Mouse (Mus musculus): ENCODE measurements around the gene Stk32b.

Gene Stk32b

DNA sequence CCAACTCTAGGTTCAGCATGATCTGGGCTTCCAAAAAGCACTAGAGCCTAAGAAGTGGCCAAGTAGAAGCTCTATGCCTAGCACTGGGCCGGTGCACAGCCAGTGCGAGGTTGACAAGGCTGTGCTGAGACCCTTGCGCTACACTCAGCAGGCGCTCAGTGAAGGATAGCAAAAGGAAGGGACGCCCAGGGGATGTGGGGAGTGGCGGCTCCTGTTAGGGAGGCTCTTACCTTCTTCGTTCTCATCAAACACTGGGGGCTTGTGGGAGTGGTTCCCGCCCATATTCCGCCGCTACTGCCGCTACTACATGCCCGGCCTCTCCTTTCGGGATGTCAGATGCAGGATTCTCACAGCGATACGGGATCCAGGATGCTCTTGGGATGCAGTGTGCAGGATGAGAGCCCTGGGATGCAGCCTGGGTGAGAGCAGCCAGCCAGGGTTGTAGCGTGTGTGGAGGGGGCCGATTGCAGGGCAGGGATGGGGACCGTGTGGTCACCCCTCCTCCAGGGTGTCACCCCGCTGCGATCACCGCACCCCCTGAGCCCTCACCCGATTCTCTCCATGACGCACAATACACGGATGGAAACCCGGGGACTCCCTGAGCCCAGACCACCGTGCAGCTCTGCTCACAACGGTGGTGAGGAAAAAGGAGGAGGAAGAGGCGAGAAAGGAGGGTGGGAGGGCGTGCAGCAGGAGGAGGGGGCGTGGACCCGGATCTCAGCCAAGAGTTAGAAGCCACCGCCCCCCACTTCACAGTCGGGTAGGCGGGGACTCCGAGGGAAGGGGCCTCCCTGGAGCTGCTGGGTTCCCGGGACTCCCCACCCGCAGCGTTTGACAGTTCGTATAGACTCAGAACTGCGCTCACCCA is at the start of gene Stk32b:
Gene Stk32b, minus strand, starts transcription at position 667 of the 868 bp plus-strand sequence.
- DNase-seq = peak; percentile 67

- no peak for DNase-seq
Observed at GRCm38 (mm10) chr5:37765851-37766250, 48.9 kb upstream of the Stk32b start.

GRCm38 (mm10) chr5:37762046-37762445 is 45.1 kb upstream of the Stk32b start:
- DNase-seq = no peak

DNA sequence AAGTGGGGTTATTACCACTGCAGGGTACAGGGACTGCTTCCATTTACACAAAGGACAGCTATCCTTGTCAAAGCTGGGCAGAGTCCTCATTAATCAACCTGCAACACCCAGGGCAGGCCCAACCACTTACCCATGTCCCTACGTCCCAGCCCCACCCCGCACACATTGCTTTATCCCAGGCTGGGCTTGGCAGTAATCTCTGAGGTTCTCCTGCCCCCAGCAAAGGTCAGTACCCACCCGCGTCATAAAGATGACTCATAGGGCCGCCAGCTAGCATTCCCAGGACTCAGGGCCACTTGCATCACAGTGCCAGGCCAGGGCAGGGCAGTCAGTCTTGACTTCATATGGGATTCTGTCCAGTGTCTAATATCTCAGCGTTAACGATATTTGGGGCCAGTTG is 36.4 kb upstream of the Stk32b start:
- DNase-seq = no peak

DNA sequence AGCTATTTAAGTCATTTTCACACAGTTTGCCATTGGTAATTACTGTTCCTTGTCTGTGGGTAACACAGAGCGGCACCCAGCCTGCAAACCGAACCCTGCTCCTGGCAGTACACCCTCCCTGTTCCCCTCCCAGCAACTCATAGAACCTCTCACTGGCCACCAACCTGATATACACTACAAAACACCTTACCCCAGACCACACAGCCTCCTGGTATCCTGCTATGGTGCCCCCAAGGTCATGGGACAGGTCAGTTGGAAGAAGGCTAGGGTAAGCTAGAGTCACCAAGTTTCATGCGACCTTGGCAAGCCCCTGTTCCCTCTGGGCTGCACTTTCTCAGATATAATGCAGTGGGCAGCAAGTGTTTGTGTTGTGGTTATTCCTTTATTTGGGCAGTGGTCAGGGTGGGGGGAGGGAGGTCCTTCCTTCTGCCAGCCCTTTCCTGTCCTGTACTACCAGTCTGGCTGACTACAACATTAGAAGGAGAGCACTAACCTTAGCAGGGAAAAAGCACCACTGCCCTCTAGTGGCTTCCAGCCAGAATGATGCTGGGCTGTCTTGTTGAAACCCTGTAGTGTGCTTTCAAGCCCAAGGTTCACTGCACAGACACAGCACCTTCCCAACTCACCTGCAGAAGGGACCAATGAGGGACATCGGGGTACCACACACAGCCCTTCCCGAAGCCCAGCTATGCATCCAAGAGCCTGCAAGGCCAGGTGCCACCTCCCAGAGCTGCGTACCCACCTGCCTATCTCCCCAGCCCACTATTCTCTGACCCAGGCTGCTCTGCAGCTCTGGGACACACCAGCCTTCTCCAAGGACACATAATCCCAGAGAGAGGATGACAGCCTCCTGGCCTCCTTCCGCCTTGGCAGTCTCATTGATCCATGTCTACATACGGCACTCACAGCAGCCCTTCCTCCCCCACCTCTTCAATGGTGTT is 35.3 kb upstream of the Stk32b start:
- DNase-seq = peak; percentile 80

- no peak for DNase-seq
Observed at GRCm38 (mm10) chr5:37743889-37744707, 27.1 kb upstream of the Stk32b start.

- no peak for DNase-seq
Observed at GRCm38 (mm10) chr5:37736213-37736612, 19.2 kb upstream of the Stk32b start.

DNA sequence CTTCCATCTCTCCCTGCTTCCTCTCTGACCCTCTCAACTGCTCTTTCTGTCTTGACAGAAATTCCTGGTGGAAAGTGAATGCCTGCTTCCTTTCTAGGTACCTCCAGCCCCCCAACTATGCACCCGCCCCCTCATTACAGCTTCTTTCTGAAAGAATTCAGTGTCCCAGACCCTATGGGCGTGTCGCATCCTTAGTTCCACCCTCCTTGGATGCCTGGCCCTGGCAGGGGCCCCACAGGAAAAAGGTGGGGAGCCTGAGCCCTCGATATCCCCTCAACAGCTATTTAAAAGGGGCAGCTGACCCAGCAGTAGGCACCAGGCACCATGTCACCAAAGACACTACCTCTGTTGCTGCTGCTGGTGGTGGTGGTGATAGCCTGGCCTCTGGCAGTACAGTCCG is 18.3 kb upstream of the Stk32b start, which contains the start of gene Cytl1:
Gene Cytl1, plus strand, starts transcription at position 296 of the 400 bp plus-strand sequence.
- no peak for DNase-seq

GRCm38 (mm10) chr5:37730781-37731180 is 13.8 kb upstream of the Stk32b start:
- no peak for DNase-seq

DNA sequence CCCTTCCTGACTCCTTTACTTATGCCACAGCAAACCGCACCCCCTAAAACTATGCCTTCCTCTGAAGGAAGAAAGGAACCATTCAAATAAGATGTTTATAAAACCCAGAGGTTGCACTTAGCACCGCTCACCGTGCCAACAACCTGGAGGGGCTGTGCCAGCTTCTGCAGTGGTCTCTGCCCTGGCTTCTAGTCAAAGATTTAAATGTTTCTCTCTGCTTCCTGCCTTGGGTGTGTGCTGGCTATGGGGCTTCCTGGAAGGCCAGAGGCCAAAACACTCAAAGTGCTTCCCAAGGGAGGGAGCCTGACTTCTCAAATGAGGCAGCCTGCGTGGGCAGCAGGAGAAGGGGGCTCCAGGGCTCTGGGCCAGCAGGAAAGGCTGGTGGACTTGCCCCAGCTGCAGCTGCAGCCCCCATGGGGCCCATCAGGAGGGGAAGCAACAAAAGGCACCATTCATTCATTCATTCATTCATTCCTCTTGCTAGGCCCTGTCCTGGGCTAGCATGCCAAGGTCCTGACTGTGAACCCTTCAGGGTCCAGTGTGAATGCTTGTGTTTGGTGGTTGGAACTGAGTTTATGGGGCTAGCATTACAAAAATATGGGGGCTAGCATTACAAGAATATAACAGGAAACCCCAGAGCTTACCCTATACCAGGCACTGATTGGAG is 8.4 kb upstream of the Stk32b start:
- no peak for DNase-seq

DNA sequence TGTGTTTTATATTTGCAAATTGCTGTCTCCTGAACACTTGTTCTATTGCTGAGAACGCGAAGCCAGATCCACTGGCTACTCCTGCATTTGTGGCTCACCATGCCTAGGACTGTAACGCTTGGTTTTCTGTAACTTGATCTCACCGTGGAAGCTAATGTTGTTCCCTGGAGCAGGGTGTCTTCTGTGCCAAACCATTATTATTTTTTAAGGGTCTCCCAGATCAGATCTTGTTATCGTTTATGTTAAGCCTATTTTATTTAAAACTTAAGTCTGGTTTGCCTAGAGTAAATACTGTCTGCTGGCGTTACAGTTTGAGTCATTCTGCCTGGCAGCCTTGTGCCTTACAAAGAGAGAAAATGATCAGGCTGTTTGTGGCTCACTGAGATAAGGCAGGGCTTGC is 3.7 kb upstream of the Stk32b start:
- no peak for DNase-seq

DNA sequence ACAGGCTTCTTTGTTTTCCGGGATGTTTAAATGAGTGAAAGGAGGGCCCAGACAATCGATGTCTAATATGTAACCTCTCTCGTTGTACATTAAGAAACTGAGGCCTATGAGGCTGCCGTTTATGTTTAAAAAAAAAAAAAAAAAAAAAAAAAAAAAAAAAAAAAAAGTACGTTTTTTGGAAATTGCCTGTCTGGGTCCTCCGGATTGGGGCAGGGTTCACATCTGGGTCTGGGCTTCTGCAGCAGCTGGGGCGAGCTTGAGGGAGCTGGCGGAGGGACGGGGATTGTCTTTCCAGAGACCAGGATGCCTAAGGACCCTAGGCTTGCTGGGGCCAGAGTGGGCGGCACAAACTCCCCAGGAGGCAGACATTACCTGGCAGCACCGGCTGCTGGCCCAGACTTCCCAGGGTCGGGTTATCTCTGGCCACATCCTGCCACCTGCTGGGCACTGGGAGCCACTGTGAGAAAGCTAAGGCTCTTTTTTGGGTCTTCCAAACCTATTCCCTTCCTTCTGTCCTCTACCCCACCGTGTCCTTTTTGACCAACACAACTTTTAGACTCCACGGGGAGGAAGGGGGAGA is 503 bp upstream of the Stk32b start:
- peak; percentile 75 for DNase-seq

GRCm38 (mm10) chr5:37709257-37709904 is 7.6 kb downstream of the Stk32b start:
- DNase-seq = no peak

DNA sequence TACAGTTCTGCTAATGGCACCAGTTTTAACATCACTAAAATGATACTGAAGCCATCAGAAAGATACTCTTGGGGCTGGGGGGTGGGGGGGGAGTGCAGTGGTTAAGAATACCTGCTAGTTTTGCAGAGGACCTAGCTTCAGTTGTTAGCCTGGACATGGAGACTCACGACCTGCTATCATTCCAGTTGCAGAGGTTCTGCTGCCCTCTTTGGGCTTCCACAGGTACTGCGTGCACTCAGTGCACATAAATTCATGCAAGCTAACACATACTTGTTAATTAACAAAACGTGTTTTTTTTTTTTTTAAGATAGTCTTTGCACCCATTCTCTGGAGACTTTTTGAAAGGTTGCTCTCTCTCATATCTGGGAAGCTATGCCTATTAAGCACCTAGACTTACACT is 8.8 kb downstream of the Stk32b start:
- DNase-seq = no peak

DNA sequence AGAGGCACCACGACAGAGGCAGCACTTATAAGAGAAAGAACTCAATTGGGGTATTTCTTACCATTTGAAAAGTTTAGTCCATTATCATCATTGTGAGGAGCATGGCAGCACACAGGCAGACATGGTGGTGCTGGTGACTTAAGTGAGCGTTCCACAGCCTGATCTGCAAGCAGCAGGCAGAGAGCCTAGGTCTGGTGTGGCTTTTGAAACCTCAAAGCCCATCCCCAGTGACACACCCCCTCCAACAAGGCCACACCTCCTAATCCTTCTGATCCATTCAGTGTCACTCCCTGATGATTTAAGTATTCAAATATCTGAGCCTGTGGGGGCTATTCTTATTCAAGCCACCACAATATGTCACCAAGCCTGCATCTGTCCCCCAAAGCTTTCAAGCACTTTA is 12.0 kb downstream of the Stk32b start:
- DNase-seq = no peak

- peak; percentile 17 for DNase-seq
Observed at GRCm38 (mm10) chr5:37699757-37700156, 17.2 kb downstream of the Stk32b start.

GRCm38 (mm10) chr5:37697286-37697685 is 19.7 kb downstream of the Stk32b start:
- DNase-seq = no peak

- DNase-seq = no peak
Observed at GRCm38 (mm10) chr5:37695773-37696172, 21.2 kb downstream of the Stk32b start.

DNA sequence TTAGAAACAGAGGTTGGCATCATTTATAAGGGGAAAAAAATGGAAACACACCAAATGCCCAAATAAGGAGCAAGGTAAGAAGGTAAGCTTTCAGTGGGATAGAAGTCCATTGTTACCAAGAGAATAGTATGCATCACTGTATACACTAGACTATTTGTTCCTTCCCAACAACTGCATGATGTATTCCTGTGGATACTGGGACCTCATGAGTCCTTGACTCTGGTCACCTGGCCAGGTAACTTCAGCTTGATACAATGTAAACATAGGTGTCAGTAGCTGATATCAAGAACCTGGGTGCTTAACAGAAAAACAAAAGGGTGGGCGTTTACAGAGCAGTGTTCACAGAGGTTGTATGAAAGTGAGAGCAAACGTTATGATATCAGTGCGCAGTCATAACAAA is 24.2 kb downstream of the Stk32b start:
- DNase-seq = no peak

DNA sequence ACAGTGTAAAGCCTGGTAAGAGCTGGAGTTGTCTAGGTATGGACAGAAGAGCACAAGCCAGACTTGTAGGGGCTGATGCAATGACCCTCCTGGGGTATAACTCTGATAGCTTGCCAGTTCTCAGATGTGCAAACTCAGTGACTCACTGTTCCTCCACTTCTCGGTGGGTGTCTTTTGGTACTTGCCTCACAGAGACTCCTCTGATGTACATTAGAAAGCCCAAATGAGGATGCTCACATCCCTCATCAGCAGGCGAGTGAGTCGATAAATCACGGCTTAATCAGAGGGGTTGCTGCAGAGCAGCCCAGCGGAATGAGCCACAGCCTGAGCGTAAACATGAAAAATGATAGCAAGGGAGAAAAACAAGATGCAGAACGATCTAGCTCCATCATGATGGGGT is 46.2 kb downstream of the Stk32b start:
- DNase-seq = no peak

- DNase-seq = no peak
Observed at GRCm38 (mm10) chr5:37664962-37665361, 52.0 kb downstream of the Stk32b start.
